Mouse (Mus musculus) kidney, postnatal 0 days (tissue): Measurements from ENCODE around the gene Tmpo. TPM values are rescaled to one million over a fixed set of nuclear protein-coding genes. Genes with fewer than 3 reads are reported as not detected.

Experiments used
- ATAC-seq: fragments of 200-750 bp; cut with Nextera tagmentation; replicated peaks from 2 replicates; pipeline ENCODE4 v1.8.0; 2017; ENCODE audit warnings: low read depth, moderate number of reproducible peaks, moderate TSS enrichment, moderate library complexity; ENCODE audit not compliant: low FRiP score
- DNase-seq: peaks from one replicate; pipeline ENCODE4 v3.0.0-alpha.2; 2016; ENCODE audit warnings: low spot score
- H3K27ac ChIP-seq: fragments of 300-500 bp; sonication (generic); 2 replicates; pipeline ENCODE4 v1.5.1; 2014; ENCODE audit warnings: mild to moderate bottlenecking
- H3K27me3 ChIP-seq: fragments of 300-500 bp; sonication (generic); 2 replicates; pipeline ENCODE4 v1.6.1; 2014; ENCODE audit warnings: low read length, mixed read lengths; ENCODE audit not compliant: insufficient read depth
- H3K36me3 ChIP-seq: fragments of 300-500 bp; sonication (generic); 2 replicates; pipeline ENCODE4 v1.6.1; 2014; ENCODE audit warnings: low read length, mixed read lengths; ENCODE audit not compliant: insufficient read depth
- H3K4me1 ChIP-seq: fragments of 300-500 bp; sonication (generic); replicated peaks from 2 replicates; pipeline ENCODE4 v1.6.1; 2014; ENCODE audit warnings: antibody characterized with exemption, low read length, mixed read lengths; ENCODE audit not compliant: insufficient read depth
- H3K4me2 ChIP-seq: fragments of 300-500 bp; sonication (generic); 2 replicates; pipeline ENCODE4 v1.6.1; 2014; ENCODE audit warnings: mild to moderate bottlenecking, low read length, moderate library complexity, mixed read lengths
- H3K4me3 ChIP-seq: fragments of 300-500 bp; sonication (generic); replicated peaks from 2 replicates; pipeline ENCODE4 v1.5.1; 2014; ENCODE audit warnings: low read depth, low read length
- H3K9ac ChIP-seq: fragments of 300-500 bp; sonication (generic); 2 replicates; pipeline ENCODE4 v1.6.1; 2014; ENCODE audit warnings: low read depth, low read length
- H3K9me3 ChIP-seq: fragments of 300-500 bp; sonication (generic); replicated peaks from 2 replicates; pipeline ENCODE4 v1.6.1; 2016; ENCODE audit warnings: low read length, inconsistent platforms, mixed read lengths
- CTCF ChIP-seq: IDR thresholded peaks from 2 replicates; pipeline ENCODE4 v1.5.1; 2016; ENCODE audit warnings: antibody characterized with exemption, low read depth, mild to moderate bottlenecking, moderate library complexity
- WGBS: fragments of 180-500 bp; shearing (Covaris S2); extraction: QIAGEN DNeasy Blood & Tissue Kit; methylation state at CpG from one replicate; pipeline ENCODE4 v1.1.7; 2014; 5-methylcytosine and 5-hydroxymethylcytosine counted together
- polyA plus RNA-seq: library from polyadenylated mRNA; unstranded; fragments of >200 nt; fragmentation: Nextera tagmentation; extraction: Ambion mirVana; gene quantifications from 2 replicates; pipeline ENCODE4 v1.2.1, GENCODE M21; 2015

Tmpo gene
- polyA plus RNA-seq, 1 experiment from 2014 or later = 160 TPM

DNA sequence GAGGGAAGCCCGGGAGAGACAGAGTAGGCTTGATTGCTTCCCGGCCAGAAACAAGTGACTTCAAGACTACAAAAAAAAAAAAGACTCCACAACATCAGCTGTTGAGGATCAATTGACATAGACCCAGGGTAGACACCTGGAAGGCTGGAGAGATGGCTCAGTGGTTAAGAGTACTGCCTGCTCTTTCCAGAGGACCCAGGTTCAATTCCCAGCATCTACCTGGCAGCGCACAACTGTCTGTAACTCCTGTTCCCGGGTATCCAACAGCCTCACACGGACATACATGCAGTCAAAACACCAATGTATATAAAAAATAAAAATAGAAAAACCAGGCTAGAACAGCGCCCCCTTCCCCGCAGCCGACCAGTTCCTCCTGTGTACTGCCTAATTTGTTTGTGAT is 16.6 kb upstream of the Tmpo start:
- DNase-seq (no peak), ATAC-seq (no peak)
- no peaks in the 10 kb centered on the region for H3K9me3 ChIP-seq
- WGBS = 95% methylated on average over 8 of the region's 8 CpGs
- H3K4me3 ChIP-seq = no peak overlapping the region
- H3K27me3 ChIP-seq = no peaks in the 10 kb centered on the region
- H3K36me3 ChIP-seq = no peaks in the 10 kb centered on the region
- no peaks in the 10 kb centered on the region for H3K4me1 ChIP-seq
- H3K27ac ChIP-seq = no peak overlapping the region
- H3K4me2 ChIP-seq = no peak overlapping the region
- H3K9ac ChIP-seq = no peak overlapping the region
- TF ChIP-seq CTCF = no peak

DNA sequence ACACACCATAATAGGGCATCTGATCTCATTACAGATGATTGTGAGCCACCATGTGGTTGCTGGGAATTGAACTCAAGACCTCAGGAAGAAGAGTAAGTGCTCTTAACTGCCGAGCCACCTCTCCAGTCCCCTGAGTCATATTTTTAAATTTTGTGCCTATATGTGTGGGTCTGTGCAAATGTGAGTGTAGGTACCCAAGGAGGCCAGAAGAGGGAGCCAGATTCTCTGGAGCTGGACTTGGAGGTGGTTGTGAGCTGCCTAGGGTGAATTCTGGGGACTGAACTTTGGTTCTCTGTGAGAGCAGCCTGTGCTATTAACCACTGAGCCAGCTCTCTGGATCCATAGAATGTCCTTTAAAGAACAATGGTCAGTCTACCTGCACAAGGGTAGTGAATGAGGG is 15.7 kb upstream of the Tmpo start:
- Histone ChIP-seq H3K4me3 (no peak overlapping the region), H3K4me2 (no peak overlapping the region), H3K4me1 (no peaks in the 10 kb centered on the region), H3K9ac (no peak overlapping the region), H3K27ac (no peak overlapping the region), H3K36me3 (no peaks in the 10 kb centered on the region), H3K9me3 (no peaks in the 10 kb centered on the region), H3K27me3 (no peaks in the 10 kb centered on the region)
- no peak for ATAC-seq
- DNase-seq = no peak
- TF ChIP-seq CTCF = no peak
- WGBS = 88% methylated on average over 1 of the region's 1 CpGs

DNA sequence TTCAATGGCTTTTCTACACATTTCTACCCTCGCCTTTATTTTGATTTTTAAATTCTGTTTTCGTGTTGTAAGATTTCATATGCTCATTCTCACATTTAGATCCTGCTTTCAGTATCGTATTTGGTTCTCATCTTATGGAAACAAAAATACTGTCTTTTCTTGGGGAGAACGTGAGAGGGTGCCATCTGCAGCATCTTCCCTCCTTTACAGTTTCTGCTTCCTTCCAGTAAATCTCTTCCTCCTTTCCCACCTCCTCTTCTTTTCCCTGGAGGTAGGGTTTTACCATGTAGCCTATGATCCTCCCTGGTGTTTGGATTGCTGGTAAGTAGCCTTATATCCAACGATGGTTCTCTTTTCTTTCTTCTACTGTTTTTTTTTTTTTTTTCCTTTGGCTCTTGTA is 14.6 kb upstream of the Tmpo start:
- Histone ChIP-seq H3K4me1 (no peaks in the 10 kb centered on the region), H3K27ac (no peak overlapping the region), H3K9me3 (no peaks in the 10 kb centered on the region), H3K36me3 (no peaks in the 10 kb centered on the region), H3K4me3 (no peak overlapping the region), H3K4me2 (no peak overlapping the region), H3K9ac (no peak overlapping the region), H3K27me3 (no peaks in the 10 kb centered on the region)
- DNase-seq (no peak), ATAC-seq (no peak)
- no peak for TF ChIP-seq CTCF
- WGBS = 83% methylated on average over 5 of the region's 5 CpGs

- no peak overlapping the region for H3K27ac ChIP-seq
- TF ChIP-seq CTCF = no peak
- no peak for ATAC-seq
- no peaks in the 10 kb centered on the region for H3K36me3 ChIP-seq
- no peak overlapping the region for H3K4me2 ChIP-seq
- H3K4me3 ChIP-seq = no peak overlapping the region
- H3K27me3 ChIP-seq = no peaks in the 10 kb centered on the region
- no peak overlapping the region for H3K9ac ChIP-seq
- WGBS = 83% methylated on average over 14 of the region's 14 CpGs
- no peaks in the 10 kb centered on the region for H3K9me3 ChIP-seq
- H3K4me1 ChIP-seq = no peaks in the 10 kb centered on the region
- no peak for DNase-seq
Measured at GRCm38 (mm10) chr10:91195091-91195490, 14.0 kb upstream of the Tmpo start.

- TF ChIP-seq CTCF = no peak
- no peaks in the 10 kb centered on the region for H3K27me3 ChIP-seq
Measured at GRCm38 (mm10) chr10:91191851-91192250, 10.7 kb upstream of the Tmpo start.

DNA sequence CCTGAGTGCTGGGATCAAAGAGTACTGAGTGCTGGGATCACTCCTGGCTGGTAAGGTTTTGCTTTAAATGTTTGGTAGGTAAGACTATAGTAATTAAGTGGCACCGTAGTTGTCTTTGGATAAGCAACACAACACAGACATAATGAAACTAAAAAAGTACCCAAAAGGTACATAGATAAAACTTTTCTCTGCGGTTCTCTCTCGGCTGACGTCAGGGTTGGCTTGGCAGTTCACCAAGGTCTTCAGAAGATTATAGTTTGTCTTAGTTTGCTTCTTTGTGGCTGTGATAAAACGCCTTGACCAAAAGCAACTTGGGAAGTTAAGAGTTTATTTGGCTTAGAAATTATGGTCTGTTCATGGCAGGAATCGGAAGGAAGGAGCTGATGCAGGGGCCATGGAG is 8.4 kb upstream of the Tmpo start:
- WGBS = 91% methylated on average over 6 of the region's 6 CpGs
- ATAC-seq = no peak

More at GRCm38 (mm10) chr10:91191851-91192250, 10.7 kb upstream of the Tmpo start:
- Histone ChIP-seq H3K27ac (no peak overlapping the region), H3K4me3 (no peak overlapping the region), H3K4me2 (no peak overlapping the region), H3K9me3 (no peaks in the 10 kb centered on the region), H3K9ac (no peak overlapping the region), H3K4me1 (no peaks in the 10 kb centered on the region), H3K36me3 (no peaks in the 10 kb centered on the region)
- DNase-seq (no peak), ATAC-seq (no peak)
- 93% methylated on average over 5 of the region's 5 CpGs for WGBS

DNA sequence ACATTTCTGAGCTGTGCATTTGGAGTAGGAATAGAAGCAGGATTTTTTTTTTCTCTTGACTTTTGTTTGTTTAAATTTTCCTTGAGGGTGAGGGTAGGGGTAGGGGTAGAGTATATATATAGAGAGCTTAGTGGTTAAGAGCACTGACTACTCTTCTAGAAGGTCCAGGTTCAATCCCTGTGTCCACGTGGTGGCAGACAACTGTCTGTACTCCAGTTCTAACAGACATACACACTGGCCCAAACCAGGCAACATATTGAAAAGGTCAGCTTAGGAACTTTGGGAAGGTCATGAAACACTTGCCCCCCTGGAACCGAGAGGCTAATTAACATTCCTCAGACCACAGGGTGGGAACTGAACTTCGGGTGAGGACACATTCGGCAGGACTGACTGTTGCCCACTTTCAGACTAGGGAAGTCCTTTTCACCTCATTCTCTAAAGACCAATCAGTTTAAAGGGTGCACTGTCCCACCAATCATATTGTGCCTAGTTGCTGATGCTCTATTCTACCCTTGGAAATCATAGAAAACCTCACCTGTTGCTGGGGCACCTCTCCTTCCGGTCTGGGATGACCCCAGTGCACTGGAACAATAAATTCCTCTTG is 7.7 kb upstream of the Tmpo start:
- DNase-seq (no peak), ATAC-seq (no peak)
- TF ChIP-seq CTCF = no peak
- H3K9ac ChIP-seq = no peak overlapping the region
- H3K9me3 ChIP-seq = no peaks in the 10 kb centered on the region
- H3K4me2 ChIP-seq = no peak overlapping the region
- H3K4me1 ChIP-seq = no peaks in the 10 kb centered on the region
- no peak overlapping the region for H3K27ac ChIP-seq
- H3K36me3 ChIP-seq = no peaks in the 10 kb centered on the region
- H3K4me3 ChIP-seq = no peak overlapping the region
- H3K27me3 ChIP-seq = no peaks in the 10 kb centered on the region
- WGBS = 73% methylated on average over 5 of the region's 5 CpGs

More for the DNA sequence above, 8.4 kb upstream of the Tmpo start:
- DNase-seq = no peak
- Histone ChIP-seq H3K9me3 (no peaks in the 10 kb centered on the region), H3K9ac (no peak overlapping the region), H3K27me3 (no peaks in the 10 kb centered on the region), H3K36me3 (no peaks in the 10 kb centered on the region), H3K27ac (no peak overlapping the region), H3K4me3 (no peak overlapping the region), H3K4me1 (no peaks in the 10 kb centered on the region), H3K4me2 (no peak overlapping the region)
- TF ChIP-seq CTCF = no peak
